Comparison of ENCODE assay signal across 9 mouse cellular contexts in genomic region chr1:55874868-55875144, GRCm38 (mm10).
DNase-seq lines count a peak whose midpoint lies in the region; ATAC-seq lines count a peak whose summit lies in the region.
"Had no signal": no experiment of that assay in that cellular context is flagged by ENCODE, and none has a peak within 500 bp of the region (broad histone marks: within the 10 kb centered on the region; RNA-seq: fewer than 3 reads in every experiment).

No protein-coding gene starts in this region.

- no peak for DNase-seq in forebrain, embryonic 11.5 days (ENCODE audit: low spot score)
- peak; percentile 10 for DNase-seq in lung, postnatal 10 days
- DNase-seq in lung, adult 18-20 months: no peak
- peak; percentile 59 for DNase-seq in embryo, embryonic 11 days
- DNase-seq in retina, embryonic 14.5 days (ENCODE audit: low spot score): peak; percentile 70
- no peak for DNase-seq in layer of hippocampus, postnatal 14 days (ENCODE audit: low spot score in 2 of 2)

- H3K36me3 ChIP-seq in forebrain, embryonic 15.5 days: no peaks in the 10 kb centered on the region
- H3K36me3 ChIP-seq in forebrain, embryonic 11.5 days (ENCODE audit: control insufficient read depth, insufficient read depth, low read length): no peaks in the 10 kb centered on the region
- H3K36me3 ChIP-seq: intestine, embryonic 15.5 days had no signal

- WGBS in forebrain, embryonic 15.5 days: 67% methylated on average over 4 of the region's 4 CpGs
- WGBS in forebrain, embryonic 11.5 days: 73% methylated on average over 4 of the region's 4 CpGs

- H3K4me1 ChIP-seq in forebrain, embryonic 15.5 days: no peaks in the 10 kb centered on the region
- H3K4me1 ChIP-seq in forebrain, embryonic 11.5 days (replicated peaks; ENCODE audit: control insufficient read depth, insufficient read depth, low read length): no peaks in the 10 kb centered on the region
- H3K4me1 ChIP-seq: intestine, embryonic 15.5 days had no signal

- H3K4me3 ChIP-seq in forebrain, embryonic 15.5 days: no peak overlapping the region
- no peak overlapping the region for H3K4me3 ChIP-seq in forebrain, embryonic 11.5 days (ENCODE audit: low read depth, low read length)
- H3K4me3 ChIP-seq: intestine, embryonic 15.5 days had no signal

- H3K9me3 ChIP-seq in forebrain, embryonic 15.5 days: no peaks in the 10 kb centered on the region; the same call in 1 of the 2 replicates
- H3K9me3 ChIP-seq in forebrain, embryonic 11.5 days (ENCODE audit: control insufficient read depth, low read length): no peaks in the 10 kb centered on the region
- H3K9me3 ChIP-seq: intestine, embryonic 15.5 days had no signal

- no peak overlapping the region for H3K27ac ChIP-seq in forebrain, embryonic 15.5 days (replicated peaks)
- no peak overlapping the region for H3K27ac ChIP-seq in forebrain, embryonic 11.5 days (ENCODE audit: low read depth, low read length)
- H3K27ac ChIP-seq: intestine, embryonic 15.5 days had no signal

- no peak overlapping the region for H3K4me2 ChIP-seq in forebrain, embryonic 15.5 days (replicated peaks)
- no peak overlapping the region for H3K4me2 ChIP-seq in forebrain, embryonic 11.5 days (ENCODE audit: low read depth, low read length, severe bottlenecking)
- H3K4me2 ChIP-seq: intestine, embryonic 15.5 days had no signal

- ATAC-seq in forebrain, embryonic 15.5 days (replicated peaks): 0 out of 2 replicates have a peak, but pooled peaks have one; percentile 23
- ATAC-seq in forebrain, embryonic 11.5 days (replicated peaks; ENCODE audit: low FRiP score): no peak; the same call in 1 of the 2 replicates
- no peak for ATAC-seq in inflammation-experienced regulatory T-cells, adult 6 months

- no peaks in the 10 kb centered on the region for H3K27me3 ChIP-seq in forebrain, embryonic 15.5 days
- no peaks in the 10 kb centered on the region for H3K27me3 ChIP-seq in forebrain, embryonic 11.5 days (ENCODE audit: control insufficient read depth, insufficient read depth, low read length)
- H3K27me3 ChIP-seq: intestine, embryonic 15.5 days had no signal

- no peak overlapping the region for H3K9ac ChIP-seq in forebrain, embryonic 15.5 days (replicated peaks)
- no peak overlapping the region for H3K9ac ChIP-seq in forebrain, embryonic 11.5 days (ENCODE audit: low read length)
- H3K9ac ChIP-seq: intestine, embryonic 15.5 days had no signal

Comparison
In these comparisons a context has a peak if more than half of its experiments do, and no peak if none do; other contexts are left out.
1. DNase-seq: peak in lung, postnatal 10 days (single experiment), embryo, embryonic 11 days (single experiment) and retina, embryonic 14.5 days (single experiment); none in forebrain, embryonic 11.5 days (single experiment), lung, adult 18-20 months (0 of 2) and layer of hippocampus, postnatal 14 days (0 of 2).